Mouse (Mus musculus) heart, embryonic 15.5 days (tissue): Measurements from ENCODE around the gene Snx25. TPM values are rescaled to one million over a fixed set of nuclear protein-coding genes. Genes with fewer than 3 reads are reported as not detected.

Experiments
- ATAC-seq: fragments of 200-750 bp; cut with Nextera tagmentation; replicated peaks from 2 replicates; pipeline ENCODE4 v1.8.0; 2017; ENCODE audit warnings: low read depth, moderate TSS enrichment; ENCODE audit not compliant: insufficient number of reproducible peaks, insufficient read depth, low FRiP score
- H3K27ac ChIP-seq: fragments of 300-500 bp; sonication (generic); 2 replicates; pipeline ENCODE4 v1.5.1; 2015; ENCODE audit warnings: mild to moderate bottlenecking, inconsistent platforms
- H3K27me3 ChIP-seq: fragments of 300-500 bp; sonication (generic); 2 replicates; pipeline ENCODE4 v1.6.1; 2015; ENCODE audit warnings: inconsistent platforms
- H3K36me3 ChIP-seq: fragments of 300-500 bp; sonication (generic); 2 replicates; pipeline ENCODE4 v1.6.1; 2015; ENCODE audit warnings: mild to moderate bottlenecking, inconsistent platforms
- H3K4me1 ChIP-seq: fragments of 300-500 bp; sonication (generic); replicated peaks from 2 replicates; pipeline ENCODE4 v1.6.1; 2015; ENCODE audit warnings: inconsistent platforms
- H3K4me2 ChIP-seq: fragments of 300-500 bp; sonication (generic); 2 replicates; pipeline ENCODE4 v1.6.1; 2015; ENCODE audit warnings: inconsistent platforms, mild to moderate bottlenecking, moderate library complexity
- H3K4me3 ChIP-seq: fragments of 300-500 bp; sonication (generic); 2 replicates; pipeline ENCODE4 v1.5.1; 2015; ENCODE audit warnings: mild to moderate bottlenecking, inconsistent platforms
- H3K9ac ChIP-seq: fragments of 300-500 bp; sonication (generic); 2 replicates; pipeline ENCODE4 v1.6.1; 2015; ENCODE audit warnings: mild to moderate bottlenecking, inconsistent platforms
- H3K9me3 ChIP-seq: fragments of 300-500 bp; sonication (generic); replicated peaks from 2 replicates; pipeline ENCODE4 v1.6.1; 2016; ENCODE audit warnings: inconsistent platforms
- WGBS: fragments of 180-500 bp; shearing (Covaris S2); methylation state at CpG from one replicate; pipeline ENCODE4 v1.1.7; 2015; ENCODE audit warnings: mixed read lengths; 5-methylcytosine and 5-hydroxymethylcytosine counted together
- polyA plus RNA-seq: library from polyadenylated mRNA; unstranded; fragments of >200 nt; fragmentation: Nextera tagmentation; extraction: Ambion mirVana; gene quantifications from 2 replicates; pipeline ENCODE4 v1.2.1, GENCODE M21; 2015

The Snx25 gene
- polyA plus RNA-seq, 1 experiment from 2014 or later = 3.1 TPM

DNA sequence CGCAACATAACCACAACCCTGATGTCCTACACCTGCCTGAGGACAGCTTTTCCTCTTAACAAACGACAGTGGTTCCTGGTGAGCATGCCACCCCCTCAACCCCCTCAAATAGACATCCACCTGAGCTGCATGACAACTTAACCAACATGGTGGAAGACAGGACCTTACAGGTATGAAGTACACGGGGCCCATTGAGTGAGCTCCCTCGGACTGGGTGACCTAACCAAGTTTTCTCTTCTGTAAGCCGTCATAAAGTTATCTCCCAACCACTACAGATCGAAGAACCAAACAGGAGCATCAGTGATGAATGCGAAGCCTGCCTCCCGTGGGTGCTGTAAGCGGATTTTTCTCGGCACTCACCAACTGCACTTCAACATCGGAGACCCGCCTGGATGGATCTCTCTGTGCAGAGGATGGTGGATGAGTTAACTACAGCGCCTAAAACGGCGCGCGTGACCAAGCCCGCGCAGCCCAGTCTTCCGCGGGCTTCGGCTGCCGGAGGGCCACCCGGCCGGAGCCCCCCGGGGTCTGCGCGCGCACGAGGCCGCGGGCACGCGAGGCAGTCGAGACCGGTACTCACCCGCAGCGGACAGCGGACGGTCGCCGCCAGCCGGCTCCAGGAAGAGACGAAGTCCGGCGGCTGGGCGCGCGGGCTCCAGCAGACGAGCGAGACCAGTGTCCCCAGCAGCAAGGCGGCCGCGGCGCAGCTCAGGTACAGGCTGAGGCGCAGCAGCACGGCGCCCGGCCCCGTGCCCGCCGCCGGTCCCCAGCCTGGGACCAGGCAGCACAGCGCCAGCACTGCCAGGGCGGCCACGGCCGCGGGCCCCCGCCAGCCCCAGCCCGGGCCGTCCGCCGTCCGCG lies 527 bp downstream of the Snx25 start, which contains the start of gene Cfap97:
TSS of gene Cfap97 (plus strand) at position 570 of the 861 bp plus-strand sequence.
- no peaks in the 10 kb centered on the region for H3K9me3 ChIP-seq
- H3K4me1 ChIP-seq = peaks cover 16% of the 10 kb centered on the region
- WGBS = 2% methylated on average over 59 of the region's 75 CpGs
- peak within 1 kb of the TSS; percentile 63 for H3K27ac ChIP-seq
- peaks cover 7% of the 10 kb centered on the region; the same call in 1 of the 2 replicates for H3K27me3 ChIP-seq
- H3K9ac ChIP-seq = peak within 1 kb of the TSS; percentile 85
- peak; percentile 75 for ATAC-seq
- peak within 1 kb of the TSS; percentile 92 for H3K4me2 ChIP-seq
- H3K36me3 ChIP-seq = no peaks in the 10 kb centered on the region
- H3K4me3 ChIP-seq = peak within 1 kb of the TSS; percentile 82

DNA sequence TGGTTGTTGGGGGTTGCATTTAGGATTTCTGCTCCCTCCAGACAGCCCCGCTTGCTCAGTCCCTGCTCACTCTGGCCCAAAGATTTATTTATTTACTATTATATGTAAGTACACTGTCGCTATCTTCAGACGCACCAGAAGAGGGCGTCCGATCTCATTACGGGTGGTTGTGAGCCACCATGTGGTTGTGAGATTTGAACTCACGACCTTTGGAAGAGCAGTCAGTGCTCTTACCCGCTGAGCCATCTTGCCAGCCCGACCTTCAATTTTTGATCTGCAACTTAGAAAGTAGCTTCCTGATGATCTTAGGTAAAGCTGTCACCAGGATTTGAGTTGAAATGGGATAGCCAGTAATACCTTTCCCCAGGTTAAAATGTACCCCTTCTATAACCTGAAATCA lies 2.2 kb downstream of the Snx25 start:
- H3K27ac ChIP-seq = no peak overlapping the region

DNA sequence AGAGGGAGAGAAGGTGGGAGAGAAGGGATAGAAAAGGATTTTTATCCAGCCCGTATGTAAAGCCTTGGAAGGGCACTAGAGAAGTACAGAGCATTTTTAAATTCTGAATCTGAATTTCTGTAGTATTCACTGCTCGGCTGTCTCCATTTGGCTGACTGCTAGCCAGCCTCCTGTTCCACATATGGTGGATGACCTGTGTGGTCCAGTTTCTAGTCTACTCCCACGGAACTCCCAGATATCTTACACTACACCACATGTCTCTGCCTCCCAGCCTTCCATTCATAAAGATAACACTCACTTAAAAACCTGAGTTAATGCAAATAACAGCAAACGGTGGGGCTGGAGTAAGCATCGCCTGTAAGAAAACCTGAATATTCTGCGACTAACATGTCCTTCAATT lies 2.7 kb downstream of the Snx25 start:
- Histone ChIP-seq H3K36me3 (no peaks in the 10 kb centered on the region), H3K27me3 (peaks cover 5% of the 10 kb centered on the region; the same call in 1 of the 2 replicates), H3K9me3 (no peaks in the 10 kb centered on the region), H3K27ac (no peak overlapping the region), H3K4me1 (peaks cover 20% of the 10 kb centered on the region), H3K4me3 (no peak overlapping the region), H3K4me2 (no peak overlapping the region), H3K9ac (no peak overlapping the region)
- WGBS = 73% methylated on average over 6 of the region's 6 CpGs
- no peak for ATAC-seq

More for the DNA sequence above, 2.2 kb downstream of the Snx25 start:
- Histone ChIP-seq H3K9ac (no peak overlapping the region), H3K4me2 (no peak overlapping the region), H3K4me3 (no peak overlapping the region), H3K9me3 (no peaks in the 10 kb centered on the region), H3K36me3 (no peaks in the 10 kb centered on the region), H3K27me3 (peaks cover 7% of the 10 kb centered on the region; the same call in 1 of the 2 replicates), H3K4me1 (peaks cover 20% of the 10 kb centered on the region)
- no peak for ATAC-seq
- WGBS = 86% methylated on average over 9 of the region's 9 CpGs

DNA sequence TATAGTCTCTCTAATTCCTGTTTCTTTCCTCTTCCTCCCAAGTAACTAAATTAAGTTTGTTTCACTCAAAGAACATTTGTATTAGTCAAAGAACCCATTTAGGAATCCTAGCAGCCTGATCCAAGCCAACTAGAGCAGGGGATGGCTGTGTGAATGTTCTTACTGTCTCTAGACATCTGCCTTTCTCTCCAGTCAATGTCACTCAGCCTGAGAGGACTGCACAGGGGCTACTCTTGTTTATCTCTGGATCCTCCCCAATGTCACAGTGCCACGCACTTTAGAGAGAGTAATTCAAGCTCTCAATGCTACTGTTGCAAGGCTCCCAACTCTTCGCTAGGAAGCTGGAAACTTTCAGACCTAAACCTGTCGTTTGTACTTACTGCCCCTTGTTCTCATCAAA lies 5.8 kb downstream of the Snx25 start:
- Histone ChIP-seq H3K9ac (no peak overlapping the region), H3K9me3 (no peaks in the 10 kb centered on the region), H3K4me2 (no peak overlapping the region), H3K4me3 (no peak overlapping the region), H3K27ac (no peak overlapping the region), H3K4me1 (peaks cover 18% of the 10 kb centered on the region), H3K27me3 (no peaks in the 10 kb centered on the region), H3K36me3 (no peaks in the 10 kb centered on the region)
- no peak for ATAC-seq
- WGBS = 23% methylated on average over 3 of the region's 3 CpGs

DNA sequence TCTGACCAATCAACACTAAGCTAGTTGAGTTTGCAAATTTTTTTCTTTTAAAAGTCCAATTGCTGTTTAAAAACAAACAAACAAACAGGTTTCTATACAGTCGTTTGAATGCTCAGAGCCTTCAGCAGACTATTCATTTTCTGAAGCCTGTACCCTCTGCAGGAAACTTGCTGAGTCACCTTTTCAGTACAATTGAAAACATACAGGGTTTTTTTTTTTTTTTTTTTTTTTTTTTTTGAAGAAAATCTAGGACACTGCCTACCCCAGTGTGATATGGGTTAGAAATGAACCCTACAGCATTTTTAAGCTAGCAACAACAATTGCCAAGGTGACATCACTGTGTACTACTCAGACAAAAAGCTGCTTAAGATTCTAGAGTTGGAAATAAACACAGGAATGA lies 8.0 kb downstream of the Snx25 start:
- peaks cover 15% of the 10 kb centered on the region; the same call in 1 of the 2 replicates for H3K4me1 ChIP-seq

DNA sequence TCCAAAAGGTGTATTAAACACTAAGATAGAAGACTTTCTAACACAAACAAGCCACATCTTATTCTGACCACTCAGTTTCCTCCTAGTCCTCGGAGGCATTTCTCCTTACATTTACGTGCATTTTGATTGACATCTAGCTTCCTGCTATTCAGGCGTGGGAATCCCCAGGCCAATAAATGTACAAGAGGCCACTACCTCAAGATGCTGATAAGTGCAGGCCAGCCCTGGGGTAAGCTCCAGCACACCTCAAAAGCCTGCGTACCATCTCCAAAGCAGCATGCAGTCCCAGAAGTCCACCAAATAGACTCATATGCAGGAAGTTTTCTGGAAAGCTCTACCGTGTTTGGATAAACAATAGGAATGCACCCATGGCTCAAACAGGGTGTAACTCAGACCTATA lies 8.5 kb downstream of the Snx25 start:
- H3K27ac ChIP-seq = no peak overlapping the region

More for the DNA sequence above, 8.0 kb downstream of the Snx25 start:
- Histone ChIP-seq H3K9me3 (no peaks in the 10 kb centered on the region), H3K27ac (no peak overlapping the region), H3K36me3 (no peaks in the 10 kb centered on the region), H3K9ac (no peak overlapping the region), H3K27me3 (no peaks in the 10 kb centered on the region), H3K4me3 (no peak overlapping the region), H3K4me2 (no peak overlapping the region)
- WGBS = 48% methylated on average over 1 of the region's 1 CpGs
- ATAC-seq = no peak

DNA sequence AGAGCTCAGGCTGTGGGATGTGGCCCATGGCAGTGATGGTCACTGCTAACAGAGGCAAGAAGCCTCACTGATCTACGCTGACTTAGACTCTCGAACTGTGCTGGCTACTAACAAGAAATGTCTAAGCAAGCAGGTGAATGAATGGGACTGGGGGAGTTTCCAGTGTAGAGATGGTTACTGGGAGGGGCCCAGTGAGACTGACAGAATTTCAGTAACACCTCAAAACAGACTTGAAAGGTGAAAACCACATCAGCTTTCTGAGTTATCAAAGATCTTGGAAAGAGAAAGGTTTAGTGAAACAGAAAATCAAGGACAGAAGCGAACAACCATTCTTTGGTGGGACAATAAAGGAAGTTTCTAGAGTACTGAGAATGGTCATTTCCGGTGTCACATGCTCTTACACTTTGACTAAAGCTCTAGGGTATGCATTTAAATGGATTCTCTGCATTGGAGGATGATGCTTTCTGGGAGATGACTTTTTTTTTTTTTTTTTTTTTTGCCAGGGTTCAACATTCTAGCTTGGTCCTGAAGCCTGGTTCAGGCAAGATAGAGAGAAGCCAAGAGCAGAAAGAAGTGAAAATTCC lies 9.4 kb downstream of the Snx25 start:
- Histone ChIP-seq H3K9ac (no peak overlapping the region), H3K9me3 (no peaks in the 10 kb centered on the region), H3K4me2 (no peak overlapping the region), H3K27me3 (no peaks in the 10 kb centered on the region), H3K36me3 (no peaks in the 10 kb centered on the region), H3K27ac (no peak overlapping the region), H3K4me3 (no peak overlapping the region), H3K4me1 (peaks cover 19% of the 10 kb centered on the region)
- ATAC-seq = no peak
- WGBS = 91% methylated on average over 4 of the region's 4 CpGs

More for the DNA sequence above, 8.5 kb downstream of the Snx25 start:
- WGBS = 48% methylated on average over 5 of the region's 5 CpGs
- peaks cover 17% of the 10 kb centered on the region; the same call in 1 of the 2 replicates for H3K4me1 ChIP-seq
- no peak overlapping the region for H3K4me3 ChIP-seq
- no peaks in the 10 kb centered on the region for H3K36me3 ChIP-seq
- no peak overlapping the region for H3K4me2 ChIP-seq
- no peaks in the 10 kb centered on the region for H3K27me3 ChIP-seq
- ATAC-seq = no peak
- H3K9ac ChIP-seq = no peak overlapping the region
- no peaks in the 10 kb centered on the region for H3K9me3 ChIP-seq

DNA sequence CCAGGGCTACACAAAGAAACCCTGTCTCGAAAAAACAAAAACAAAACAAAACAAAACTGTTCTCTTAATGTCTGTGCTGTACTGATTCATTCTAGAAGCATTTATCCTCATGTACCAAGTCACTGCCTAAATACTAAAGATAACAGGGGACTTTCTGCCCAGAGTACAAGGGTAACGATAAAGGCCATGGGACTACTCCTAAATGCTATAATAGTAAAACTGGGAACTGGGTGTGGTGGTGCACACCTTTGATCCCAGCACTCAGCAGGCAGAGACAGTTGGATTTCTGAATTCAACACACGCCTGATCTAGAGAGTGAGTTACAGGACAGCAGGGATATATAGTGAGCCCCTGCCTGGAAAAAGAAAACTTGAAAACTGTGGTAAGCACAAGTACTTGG lies 10.3 kb downstream of the Snx25 start:
- Histone ChIP-seq H3K36me3 (no peaks in the 10 kb centered on the region), H3K4me3 (no peak overlapping the region), H3K4me1 (peaks cover 16% of the 10 kb centered on the region), H3K27me3 (no peaks in the 10 kb centered on the region), H3K4me2 (no peak overlapping the region), H3K27ac (no peak overlapping the region), H3K9me3 (no peaks in the 10 kb centered on the region), H3K9ac (no peak overlapping the region)
- no peak for ATAC-seq
- WGBS = 87% methylated on average over 3 of the region's 3 CpGs

DNA sequence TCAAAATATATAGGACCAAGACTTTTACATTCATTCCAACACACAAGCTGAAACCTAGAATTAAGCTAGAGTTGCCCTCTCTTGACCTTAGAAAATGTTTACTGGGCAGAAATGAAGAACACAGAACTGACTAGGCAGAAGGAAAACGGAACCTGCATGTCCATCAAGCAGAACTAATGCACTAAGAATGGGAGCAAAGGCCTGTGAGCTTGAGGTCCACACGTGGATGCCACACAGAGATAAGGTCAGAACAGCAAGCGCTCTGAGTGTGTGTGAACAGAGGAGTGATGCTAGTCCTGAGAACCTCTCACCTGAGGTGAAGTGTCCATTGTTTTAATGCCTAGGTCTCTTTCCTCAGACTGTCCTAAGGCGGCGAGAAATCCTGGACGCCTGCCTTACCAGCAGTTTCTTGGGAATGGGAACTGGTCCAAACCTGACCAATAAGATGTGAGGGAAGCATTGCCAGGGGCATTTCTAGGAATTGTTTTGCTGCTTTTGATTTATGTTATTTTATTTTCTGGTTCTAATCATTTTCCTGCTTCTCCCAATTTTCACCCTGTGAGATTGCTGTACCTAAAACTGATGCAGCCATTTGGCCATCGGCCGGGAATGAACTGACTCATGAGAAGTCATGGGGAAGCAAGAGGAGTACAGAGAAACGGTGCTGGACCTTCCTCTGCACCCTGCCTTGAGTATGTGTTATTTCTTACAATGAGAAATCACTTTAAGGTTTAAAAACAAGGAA lies 11.4 kb downstream of the Snx25 start:
- H3K27ac ChIP-seq = no peak overlapping the region
- H3K27me3 ChIP-seq = no peaks in the 10 kb centered on the region
- no peak for ATAC-seq
- no peaks in the 10 kb centered on the region for H3K9me3 ChIP-seq
- H3K4me3 ChIP-seq = no peak overlapping the region
- 75% methylated on average over 9 of the region's 9 CpGs for WGBS
- peaks cover 12% of the 10 kb centered on the region for H3K4me1 ChIP-seq
- no peak overlapping the region for H3K9ac ChIP-seq
- H3K36me3 ChIP-seq = no peaks in the 10 kb centered on the region
- H3K4me2 ChIP-seq = no peak overlapping the region

DNA sequence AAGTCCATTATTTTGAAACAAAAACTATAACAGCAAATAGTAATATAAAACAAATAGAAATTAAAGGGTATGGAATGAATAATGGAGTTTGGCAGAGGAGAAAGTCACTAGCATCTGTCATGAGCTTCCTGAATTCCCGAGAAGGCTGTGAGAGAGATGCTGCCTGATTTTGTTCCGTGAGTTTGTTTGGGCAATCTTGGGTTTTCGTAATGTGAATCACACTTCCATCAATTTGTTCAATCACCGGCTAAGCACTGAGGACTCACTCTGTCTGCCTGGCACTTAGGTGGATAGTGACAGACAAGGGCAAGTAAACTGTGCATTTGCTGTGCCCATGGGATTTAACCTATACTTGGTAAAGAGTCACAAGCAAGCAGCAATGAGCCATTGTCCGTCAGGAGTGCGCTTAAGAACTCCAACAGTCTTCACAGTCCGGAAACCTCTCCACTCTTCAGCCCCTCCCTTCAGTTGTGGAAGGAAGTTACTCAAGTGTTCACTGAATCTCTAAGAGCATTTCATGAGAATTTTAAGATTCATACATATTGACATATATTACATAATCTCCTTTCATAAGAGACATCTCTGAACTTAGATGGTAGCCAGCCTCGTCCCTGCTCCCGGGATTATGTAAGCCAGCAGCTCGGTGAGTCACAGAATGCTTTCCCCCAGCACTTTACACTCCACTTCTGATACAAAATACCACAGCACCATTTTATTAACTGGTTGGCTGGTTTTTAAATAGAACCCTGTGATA lies 13.9 kb downstream of the Snx25 start:
- Histone ChIP-seq H3K9me3 (no peaks in the 10 kb centered on the region), H3K36me3 (0 out of 2 replicates have a peak, but pooled peaks cover 6% of the 10 kb centered on the region), H3K4me3 (no peak overlapping the region), H3K27me3 (no peaks in the 10 kb centered on the region), H3K4me1 (peaks cover 8% of the 10 kb centered on the region), H3K27ac (no peak overlapping the region), H3K4me2 (no peak overlapping the region), H3K9ac (no peak overlapping the region)
- ATAC-seq = no peak
- 69% methylated on average over 10 of the region's 10 CpGs for WGBS
